Mouse (Mus musculus): Measurements from ENCODE around the gene Dpf2.
A peak's percentile ranks its signal among the peaks of the same experiment; 100 is the strongest.

Dpf2 gene

DNA sequence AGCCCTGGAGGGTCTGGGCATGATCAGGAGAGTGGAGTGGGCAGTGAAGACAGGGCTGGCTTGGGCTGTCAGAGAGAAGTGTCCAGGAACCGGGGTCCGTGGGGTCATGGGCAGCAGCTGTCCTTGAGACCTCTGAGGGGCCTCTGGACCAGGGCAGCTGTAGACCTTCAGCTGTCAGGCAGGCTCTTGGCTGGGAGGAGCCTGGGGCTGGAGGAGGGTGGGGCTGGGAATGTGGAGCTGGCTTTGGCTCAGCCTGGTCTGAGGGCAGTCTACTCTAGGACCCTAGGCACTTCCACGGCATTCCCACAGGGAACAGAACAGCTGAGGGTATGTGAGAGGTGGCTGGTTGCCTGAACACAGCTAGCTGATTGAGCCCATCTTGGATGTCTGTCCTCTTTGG lies 22.5 kb upstream of the Dpf2 start:
- no peak for DNase-seq

DNA sequence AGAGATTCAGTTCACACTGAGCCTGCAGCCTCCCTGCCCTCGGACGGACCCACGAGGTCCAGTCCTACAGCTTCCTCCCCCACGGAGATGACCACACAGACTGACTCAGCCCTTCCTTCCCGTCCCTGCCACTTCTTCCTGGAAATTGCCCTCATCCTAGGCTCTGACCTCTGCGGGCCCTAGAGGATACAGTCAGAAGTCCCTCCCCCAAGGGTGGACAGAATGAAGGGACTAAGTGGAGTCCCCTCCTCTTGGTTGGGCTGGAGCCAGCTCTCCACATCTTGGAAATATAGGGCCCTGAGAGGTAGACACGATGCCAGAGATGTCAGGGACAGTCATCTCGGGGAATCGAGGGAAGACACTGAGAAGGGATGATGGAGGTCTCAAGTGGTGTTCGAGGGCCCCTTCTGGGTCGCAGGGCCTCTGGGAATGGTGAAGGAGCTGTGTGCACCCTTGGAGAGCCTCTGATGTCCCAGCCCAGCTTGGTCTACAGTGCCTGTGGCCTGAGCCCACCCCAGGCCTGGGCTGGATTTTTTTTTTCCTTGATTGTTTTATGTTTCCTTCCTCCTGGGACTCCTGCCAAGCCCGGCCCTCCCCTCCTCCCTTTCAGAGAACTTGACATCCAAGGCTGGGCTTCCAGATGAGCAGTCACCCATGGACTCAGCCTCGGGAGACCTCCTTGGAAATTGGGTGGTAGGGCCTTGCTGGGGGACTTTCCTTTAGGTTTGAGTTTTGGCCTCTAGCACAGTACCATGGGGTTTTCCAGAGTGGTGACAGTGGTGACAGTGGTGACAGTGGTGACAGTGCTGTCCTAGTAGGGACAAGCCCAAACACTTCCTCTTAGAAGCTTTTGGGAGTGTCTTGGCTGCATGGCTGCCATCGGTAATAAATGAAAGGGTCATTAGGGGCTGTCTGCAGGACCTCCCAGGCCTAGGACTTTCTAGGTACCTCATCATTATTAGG lies 17.1 kb upstream of the Dpf2 start:
- DNase-seq = no peak

DNA sequence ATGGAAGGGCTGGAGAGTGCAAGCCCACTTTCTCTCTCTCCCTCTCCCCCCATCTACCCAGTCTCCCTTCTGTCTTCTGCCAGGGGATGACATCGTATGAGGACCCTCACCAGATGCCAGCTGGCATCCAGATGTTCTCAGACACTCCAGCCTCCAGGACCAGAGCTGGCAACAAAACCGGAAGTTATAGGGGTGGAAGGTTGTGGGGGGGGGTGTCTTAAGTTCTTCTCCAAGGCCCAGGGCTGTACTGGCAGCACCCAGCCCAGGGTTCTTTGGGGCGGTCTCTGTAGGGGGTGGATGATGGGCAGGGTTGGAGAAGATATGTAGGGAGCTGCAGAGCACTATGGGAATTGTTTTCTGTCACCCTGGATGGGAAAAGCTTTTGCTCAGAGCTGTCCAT lies 15.7 kb upstream of the Dpf2 start:
- no peak for DNase-seq

DNA sequence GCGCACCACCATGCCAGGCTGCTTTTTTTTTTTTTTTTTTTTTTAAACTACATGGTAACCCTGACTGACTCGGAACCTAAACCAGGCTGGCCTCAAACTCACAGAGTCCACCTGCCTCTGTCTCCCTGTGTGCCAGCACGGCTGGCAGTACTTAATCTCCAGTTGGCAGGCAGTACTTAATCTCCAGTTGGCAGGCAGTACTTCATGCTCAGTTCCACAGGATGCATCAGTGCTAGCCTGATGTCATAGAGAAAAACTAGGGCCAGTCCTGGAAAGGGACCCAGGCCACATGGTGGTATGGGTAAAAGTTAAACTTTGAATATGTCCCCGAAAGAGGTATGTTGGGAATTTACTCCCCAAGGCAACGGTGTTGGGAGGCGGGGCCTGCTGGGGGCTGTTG lies 15.3 kb upstream of the Dpf2 start:
- no peak for DNase-seq

DNA sequence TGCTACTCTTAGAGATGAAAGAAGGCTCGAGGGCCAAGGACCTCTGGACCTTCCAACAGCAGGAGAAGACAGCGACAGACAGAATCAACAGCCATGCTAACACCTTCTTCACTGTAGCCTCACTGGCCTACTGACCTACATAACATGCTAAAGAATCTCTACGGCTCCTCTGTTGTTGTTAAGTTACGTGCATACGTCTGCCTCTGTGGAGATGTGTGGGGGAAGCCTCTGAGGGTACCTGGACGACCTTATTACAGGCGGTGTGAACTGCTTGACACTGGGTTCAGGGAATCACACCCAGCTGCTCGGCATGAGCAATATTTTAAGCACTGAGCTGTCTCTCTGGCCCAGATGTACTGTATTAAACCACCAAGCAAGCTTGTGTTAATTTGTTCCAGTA lies 14.7 kb upstream of the Dpf2 start:
- no peak for DNase-seq

DNA sequence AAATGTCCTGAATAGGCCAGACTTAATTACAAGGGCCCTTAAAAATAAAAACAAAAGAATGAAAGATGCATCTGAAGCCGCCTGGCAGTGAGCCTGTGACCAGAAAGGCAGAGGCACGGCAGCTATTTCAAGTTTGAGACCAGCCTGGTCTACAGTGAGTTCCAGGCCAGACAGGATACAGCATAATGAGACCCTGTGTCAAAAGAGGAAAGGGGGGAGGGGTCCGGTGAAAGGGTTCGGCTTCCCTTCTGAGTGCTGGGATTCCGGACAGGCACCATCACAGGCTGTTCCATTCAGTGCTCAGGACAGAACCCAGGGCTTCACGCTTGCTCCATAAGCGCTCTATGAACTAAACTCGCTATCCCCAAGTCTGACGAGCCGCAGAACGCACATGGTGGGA lies 14.2 kb upstream of the Dpf2 start:
- no peak for DNase-seq

DNA sequence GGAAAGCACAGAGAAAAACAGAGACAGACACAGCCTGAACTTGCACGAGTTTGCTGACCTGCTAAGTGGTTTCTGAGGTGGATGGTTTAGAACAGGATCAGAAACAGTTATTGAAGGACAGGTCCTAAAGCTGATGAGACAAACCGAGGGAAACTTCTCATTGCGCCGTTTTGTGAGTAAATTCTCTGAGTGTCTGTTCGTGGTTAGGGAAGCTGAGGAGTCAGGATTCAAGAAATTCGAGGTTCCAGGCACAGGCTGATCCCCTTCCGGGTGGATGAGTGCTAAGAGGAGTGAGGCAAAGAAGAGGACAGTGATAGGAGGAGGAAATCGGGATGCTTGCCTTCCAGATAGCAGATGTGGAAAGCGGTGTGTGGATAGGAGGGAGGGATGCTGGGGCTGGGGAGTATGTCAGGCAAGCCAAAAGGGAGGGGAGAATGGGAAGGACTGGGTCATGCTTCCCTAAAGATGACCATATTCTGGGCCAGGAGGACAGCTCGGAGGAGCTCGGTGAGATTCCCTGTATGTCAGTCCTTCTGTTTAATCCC lies 12.6 kb upstream of the Dpf2 start:
- DNase-seq = no peak

DNA sequence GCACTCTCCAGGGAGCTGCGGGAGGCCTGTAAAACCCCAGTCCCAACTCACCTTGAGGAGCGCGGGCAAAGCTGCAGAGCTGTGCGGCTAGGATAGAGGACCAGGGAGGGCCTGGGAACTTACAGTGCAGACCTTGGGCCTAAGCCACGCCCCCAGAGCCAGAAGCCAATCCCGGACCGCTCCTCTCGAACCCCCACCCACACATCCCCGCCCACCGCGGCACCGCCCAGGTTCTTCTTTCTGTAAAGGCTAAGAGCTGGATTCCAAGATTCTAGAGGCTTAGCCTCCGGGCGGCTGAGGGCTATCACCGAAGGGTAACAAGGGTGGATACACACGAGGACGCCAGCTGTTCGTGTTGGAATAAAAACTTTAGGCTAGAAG lies 11.9 kb upstream of the Dpf2 start, which contains the start of gene Cdc42ep2:
Cdc42ep2 (minus strand) TSS at position 104 of the 381 bp plus-strand sequence.
- DNase-seq = peak; percentile 96

DNA sequence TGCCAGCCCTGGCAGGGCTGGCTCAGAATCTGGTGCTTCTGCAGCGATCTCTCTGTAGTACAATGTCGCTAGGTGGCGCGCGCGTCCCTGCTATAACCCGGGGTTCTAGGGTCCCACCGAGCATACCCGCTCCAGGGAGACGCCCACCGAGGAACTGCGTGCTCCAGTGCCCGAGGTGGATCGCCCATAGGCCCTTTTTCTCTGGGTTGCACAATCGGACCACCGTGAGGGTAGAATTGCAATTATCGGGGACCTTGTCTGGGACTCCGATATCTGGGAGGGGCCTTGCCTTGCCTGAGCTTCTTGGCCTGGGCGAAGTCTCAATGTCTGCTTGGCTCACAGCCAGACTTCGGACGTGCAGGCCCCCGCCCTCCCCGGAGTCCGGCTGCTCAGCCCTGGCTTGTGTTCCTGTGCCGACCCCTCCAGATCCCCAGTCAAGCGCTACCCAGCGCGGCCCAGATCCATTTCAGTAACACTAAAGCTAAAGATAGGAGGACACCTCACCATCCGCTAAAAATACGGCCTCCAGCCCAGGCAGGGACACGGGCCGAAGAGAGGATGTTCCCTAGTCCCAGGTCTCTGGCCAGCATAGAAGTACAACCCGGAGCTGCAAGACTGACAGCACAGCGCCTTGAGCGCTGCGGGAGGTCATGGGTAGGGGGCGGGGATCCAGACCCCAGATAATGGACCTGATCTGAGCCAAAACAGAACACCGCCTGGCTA lies 11.3 kb upstream of the Dpf2 start:
- DNase-seq = peak; percentile 95

DNA sequence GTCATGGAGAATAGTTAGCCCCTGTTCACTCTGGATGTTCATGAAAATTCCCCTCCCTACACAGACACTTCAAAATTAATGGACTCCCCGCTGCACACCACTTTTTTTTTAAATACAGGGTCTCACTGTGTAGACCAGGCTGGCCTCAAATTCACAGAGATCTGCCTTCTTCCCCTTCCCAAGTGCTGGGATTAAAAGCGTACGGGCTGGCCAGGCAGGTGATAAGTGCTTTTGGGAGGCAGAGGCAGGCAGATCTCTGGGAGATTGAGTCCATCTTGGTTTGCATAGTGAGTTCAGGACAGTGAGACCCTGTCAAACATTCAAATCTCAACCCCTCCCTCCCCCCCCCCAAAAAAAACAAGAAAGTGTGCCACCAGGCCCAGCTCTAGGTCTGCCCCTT lies 10.2 kb upstream of the Dpf2 start:
- DNase-seq = no peak

DNA sequence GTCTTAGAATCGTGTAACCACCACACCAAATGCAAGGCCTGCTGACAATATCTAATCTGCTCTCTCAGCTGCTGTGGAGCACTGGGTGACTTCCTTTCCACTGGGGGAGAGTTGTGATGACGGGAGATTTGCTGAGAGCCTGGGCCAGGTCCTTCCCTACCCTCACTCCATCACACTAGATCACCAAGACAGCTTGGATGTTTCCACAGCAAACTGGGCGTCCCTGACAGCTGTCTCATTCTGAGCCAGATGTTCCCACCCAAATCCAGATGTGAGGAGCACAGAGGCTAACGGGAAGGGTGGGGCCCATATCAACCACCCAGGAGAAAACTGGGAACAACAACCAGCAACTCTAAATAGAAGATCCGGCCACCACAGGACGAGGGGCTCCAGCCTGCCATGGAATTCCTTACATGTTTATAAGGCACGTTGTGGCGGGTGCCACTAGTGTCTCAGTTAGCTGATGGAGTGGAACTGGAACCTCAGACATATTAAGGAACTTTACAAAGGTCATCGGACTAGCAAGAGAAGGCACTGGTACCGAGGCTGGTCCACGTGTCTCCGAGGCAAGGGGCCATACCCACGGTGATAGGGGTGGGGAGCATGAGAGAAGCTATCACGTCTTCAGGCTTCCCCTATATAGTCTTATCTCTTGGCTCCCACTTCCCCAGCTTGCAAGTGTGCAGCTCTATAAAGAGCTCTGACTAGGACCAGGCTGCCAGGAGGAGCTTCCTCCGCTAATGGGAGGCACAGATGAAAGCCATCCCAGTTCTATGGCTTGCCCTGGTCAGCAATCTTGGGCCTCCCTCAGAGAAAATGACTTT lies 9.5 kb upstream of the Dpf2 start:
- no peak for DNase-seq

DNA sequence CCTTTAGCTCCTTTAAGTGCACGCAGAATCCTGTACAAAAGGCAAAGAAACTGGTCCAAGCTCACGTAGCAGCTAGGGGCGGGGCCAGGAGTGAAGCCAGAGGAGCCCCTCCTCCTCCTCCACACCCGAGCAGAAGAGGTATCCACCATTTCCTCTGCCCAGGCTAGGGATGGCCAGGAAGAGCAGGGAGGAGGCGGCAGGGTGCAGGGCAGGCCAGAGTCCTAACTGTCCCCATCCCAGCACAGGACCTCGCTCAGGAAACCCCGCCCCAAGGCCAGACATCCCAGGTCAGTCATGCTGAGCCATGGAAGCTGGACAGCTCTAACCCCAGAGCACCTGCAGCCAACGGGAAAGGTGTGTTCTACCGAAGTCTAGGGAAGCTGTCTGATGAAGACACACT lies 8.9 kb upstream of the Dpf2 start:
- DNase-seq = no peak

DNA sequence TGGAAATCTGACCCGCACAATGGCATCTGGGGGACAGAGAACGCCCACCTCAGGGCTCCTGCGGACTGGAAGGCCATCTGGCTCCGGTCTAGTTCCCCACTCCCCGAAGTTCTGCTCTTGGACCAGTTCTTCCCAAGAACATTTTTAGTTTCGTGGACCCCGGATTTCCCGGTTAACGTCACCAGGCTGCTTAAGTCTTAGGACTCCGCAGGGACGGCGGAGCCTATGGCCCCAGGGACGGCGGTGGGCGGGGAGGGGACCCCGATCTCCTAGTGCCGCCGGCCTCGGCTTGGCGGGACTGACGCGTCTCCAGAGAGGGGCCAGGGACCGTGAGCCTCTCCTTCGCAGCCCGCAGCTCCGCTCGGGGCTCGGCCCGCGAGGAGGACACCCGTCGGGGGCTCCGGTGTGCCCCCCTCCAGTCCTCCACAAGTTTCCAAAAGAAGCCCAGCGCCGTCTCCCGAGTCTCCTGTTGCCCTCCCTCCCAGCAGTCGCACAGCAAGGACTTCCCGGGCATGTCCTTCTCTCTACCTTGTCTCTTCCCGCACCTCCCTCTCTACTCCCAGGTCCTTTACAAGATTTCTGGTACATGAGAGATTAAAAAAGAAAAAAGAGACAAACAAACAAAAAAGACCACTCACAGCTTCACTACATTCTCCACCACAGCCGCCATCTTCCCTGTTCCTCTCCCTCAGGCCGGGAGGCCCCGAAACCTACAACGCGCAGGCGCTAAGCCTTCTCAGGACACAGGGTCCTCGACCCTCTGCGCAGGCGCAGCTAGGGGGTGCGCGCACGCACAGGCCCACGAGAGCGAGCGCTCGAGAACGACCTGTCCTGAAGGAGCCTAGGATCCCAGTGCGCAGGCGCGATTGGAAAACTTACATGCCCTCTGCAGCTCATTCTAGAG lies 455 bp downstream of the Dpf2 start:
- peak; percentile 99 for DNase-seq

DNA sequence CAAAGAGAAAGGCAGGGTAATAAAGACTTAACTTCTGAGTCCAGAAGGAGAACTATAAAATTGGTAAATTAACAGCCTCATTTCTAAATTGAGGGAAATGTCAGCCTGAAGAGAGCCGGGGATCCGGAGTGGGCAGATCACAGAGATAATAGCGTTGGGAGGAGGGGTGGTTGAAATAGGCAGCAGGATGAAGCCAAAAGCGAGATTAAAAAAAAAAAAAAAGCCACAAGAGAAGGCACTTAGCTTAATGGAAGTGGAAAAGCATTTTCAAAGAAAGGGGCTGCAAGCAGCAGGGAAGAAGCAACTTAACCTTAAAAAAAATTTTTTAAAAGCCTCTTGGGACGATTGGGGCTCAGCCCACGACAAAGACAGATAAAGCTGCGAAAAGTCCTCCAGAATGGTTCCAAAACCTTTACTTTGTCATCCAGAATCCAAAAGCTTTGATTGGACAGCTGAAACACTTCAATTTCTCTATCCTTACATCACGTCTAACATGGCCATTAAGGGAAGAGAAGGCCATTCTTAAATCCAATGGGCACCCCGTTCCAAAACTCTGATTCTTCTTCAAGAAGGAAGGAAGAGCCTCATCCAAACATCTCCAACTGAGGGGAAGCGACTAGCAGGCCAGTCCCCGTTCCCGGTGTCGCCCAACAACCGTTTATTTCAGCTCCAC lies 1.2 kb downstream of the Dpf2 start:
- no peak for DNase-seq

DNA sequence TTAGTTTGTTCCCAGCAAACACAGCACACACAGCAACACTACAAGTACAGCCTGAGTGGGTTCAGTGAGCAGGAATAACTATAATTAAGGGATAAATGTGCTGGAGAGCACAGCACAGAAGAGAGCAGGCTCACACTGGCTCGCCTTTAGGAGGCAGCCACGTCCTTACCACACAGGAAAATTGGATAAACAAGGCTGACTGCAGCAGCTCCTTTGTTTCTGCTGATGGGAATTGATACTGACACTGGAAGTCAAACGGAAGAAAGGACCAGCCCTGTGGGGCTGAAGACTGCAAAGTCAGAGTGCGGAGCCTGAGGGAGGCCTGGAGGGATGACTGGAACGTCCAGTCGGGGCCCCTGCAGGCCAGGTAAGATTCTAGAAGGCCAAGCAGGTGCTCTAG lies 2.6 kb downstream of the Dpf2 start:
- DNase-seq = no peak

DNA sequence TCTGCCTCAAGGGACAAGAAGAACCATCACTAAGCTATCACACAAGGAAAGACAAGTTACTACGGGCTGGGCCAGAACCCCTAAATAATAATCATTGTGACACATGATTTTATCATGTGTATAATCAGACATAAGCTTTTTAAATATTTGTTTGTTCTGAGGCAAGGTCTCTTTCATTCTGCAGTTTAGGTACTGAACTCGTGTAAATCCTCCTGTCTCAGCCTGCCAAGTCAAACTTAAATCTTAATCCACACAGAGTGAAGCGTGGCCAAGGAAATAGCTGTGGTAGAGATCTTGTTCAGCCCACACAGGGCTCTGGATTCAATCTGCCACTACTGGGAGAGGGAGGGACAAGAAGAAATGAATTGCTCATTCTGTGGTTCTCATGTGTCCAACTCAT lies 5.5 kb downstream of the Dpf2 start:
- DNase-seq = no peak

DNA sequence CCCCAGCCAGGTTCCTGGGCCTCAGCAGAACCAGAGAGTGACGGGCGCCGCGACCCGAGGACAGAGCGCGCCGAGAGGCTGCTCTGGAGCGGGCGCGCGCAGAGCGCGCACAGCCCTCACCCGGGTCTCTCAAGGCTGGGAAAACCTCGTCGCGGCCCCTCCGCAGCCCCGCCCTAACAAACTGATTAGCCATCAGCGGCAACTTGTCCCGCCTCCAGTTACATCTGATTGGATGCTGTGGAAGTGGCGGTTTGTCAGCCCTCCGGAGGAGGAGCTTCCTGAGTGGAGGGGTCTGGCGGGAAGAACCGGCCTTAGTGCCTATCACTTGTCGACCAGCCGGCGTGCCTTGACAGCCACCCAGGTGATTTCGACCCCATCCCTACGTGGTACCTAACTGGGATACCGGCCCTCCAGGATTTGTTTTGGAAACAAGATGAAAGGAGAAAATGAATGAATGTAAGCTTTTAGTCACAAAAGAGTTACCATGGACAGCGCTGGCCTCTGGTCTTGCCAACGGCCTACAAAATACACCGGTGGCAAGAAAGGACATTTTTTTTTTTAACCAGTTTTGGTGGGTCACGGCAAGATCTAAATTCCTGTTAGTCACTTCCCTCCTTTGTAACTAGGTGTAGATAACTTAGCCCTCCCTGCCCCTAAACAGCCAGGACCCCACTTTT lies 18.7 kb downstream of the Dpf2 start, which contains the start of gene Tigd3:
Tigd3 (minus strand) TSS at position 148 of the 677 bp plus-strand sequence.
- peak; percentile 98 for DNase-seq

DNA sequence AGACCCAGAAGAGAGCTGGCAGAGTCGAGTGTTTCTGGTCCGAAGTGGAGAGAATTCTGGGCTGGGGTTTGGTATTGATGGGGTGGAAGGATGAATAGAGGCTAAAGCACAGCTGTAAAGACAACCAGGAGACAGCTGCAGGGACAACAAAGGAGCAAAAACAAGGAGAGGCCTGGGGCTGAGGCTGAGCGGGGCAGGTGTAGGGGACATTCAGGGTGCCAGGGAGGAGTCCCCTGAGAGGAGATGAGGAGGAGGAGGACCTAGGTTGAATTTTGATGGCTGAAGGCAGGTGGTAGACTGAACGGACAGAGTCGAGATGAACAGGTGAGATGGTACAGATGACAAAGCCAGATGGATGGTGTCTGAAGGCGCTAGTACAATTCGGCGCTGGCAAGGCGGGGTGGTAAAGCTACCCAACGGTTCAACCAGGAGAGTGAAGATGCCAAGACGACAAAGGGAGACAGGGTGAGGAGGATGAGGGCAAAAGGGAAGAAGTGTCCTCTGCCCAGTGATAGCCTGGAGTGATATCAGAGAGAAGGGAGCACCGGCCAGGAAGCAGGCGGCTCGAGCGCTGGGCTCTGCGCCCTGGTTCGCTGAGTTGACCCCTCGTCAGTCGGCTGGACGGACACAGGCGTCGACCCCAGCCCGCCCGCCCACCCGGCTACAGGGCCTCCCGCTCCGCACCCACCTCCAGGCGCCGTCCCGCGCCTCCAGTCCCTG lies 19.4 kb downstream of the Dpf2 start:
- DNase-seq = peak; percentile 30

DNA sequence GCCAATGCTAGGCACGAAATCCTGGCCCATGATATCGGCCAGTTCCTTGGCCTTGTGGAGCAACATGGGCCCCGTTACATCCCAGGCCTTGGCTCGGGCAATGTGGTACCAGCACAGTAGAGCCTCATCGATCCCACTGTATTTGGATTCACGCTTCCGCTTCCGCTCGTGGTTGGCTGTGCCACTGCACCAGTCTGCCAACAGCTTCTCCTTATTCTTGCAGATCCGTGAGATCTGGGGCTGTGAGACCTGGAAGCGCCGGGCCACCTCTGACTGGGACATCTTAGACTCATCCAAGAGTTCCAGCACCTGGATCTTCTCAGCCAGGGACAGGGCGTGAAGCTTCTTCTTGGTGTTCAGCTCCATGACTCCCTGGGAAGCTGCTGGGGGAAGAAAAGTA lies 20.1 kb downstream of the Dpf2 start:
- no peak for DNase-seq

DNA sequence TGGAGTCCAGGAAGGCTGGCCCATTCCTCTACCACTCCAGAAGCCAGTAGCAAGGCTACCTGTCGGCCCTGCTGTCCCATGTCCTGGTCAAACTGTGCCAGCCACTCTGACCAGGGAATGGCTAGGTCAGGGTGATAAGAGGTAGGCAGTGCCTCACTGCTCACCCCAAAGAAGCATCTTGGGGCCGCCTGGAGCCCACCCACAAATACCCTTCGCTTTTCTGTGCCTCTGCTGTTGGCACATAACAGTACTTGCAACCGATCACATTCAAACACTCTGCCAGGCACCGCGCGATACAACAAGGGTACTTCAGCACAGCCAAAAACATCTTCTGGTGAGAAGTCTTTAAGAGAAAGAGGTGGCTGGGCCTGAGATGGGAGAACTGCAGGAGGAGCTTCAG lies 20.5 kb downstream of the Dpf2 start:
- no peak for DNase-seq

Measured in thymus, postnatal 14 days (tissue).